Mouse (Mus musculus) left cerebral cortex, adult 18-20 months (tissue): Measurements from ENCODE around the gene Prkag1. TPM values are rescaled to one million over a fixed set of nuclear protein-coding genes. Genes with fewer than 3 reads are reported as not detected.

ENCODE experiments used
- DNase-seq, 2 experiments: peaks; one replicate each; pipeline ENCODE4 v3.0.0; 2021 to 2022; ENCODE audit warnings: low spot score in 2 of 2, mixed read lengths in 1 of 2
- total RNA-seq, 2 experiments: library from RNA; stranded (reverse); gene quantifications; 2 replicates each; pipeline ENCODE4 v1.2.3; 2021

The Prkag1 gene
- total RNA-seq, 2 experiments from 2014 or later: 54.6 to 56.2 TPM

DNA sequence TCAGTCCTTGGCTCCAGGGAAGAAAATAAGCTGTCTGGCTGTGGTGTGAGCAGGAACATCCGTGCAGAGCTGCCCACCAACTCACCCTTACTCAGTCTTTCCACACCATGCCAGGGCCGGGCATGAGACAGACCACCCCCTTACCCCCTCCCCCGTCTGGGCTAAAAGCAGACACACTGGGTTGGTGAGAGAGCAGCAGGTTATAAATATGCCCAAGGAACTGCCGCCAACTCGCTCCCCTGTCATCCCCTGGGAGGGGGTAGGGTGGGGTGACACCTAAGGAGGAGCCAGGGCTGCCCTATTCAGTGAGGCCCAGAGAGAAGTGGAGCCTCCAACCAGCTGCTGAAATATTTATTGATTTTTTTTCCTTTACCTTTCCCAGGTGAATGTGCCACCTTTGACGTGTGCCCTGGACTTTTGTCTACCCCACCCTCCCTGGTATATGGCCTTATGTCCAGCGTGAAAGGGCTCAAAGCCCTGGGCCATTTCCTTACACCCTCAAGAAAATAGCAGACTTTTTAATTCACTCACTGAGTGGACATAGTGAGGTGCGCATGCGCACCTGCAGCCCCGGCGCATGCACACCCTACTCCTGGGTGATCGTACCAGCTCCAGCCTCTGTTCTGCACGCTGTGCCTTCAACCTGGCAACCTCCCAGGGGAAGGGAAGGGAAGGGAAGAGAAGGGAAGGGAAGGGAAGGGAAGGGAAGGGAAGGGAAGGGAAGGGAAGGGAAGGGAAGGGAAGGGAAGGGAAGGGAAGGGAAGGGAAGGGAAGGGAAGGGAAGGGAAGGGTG lies 34.3 kb downstream of the Prkag1 start:
- no peak for DNase-seq

DNA sequence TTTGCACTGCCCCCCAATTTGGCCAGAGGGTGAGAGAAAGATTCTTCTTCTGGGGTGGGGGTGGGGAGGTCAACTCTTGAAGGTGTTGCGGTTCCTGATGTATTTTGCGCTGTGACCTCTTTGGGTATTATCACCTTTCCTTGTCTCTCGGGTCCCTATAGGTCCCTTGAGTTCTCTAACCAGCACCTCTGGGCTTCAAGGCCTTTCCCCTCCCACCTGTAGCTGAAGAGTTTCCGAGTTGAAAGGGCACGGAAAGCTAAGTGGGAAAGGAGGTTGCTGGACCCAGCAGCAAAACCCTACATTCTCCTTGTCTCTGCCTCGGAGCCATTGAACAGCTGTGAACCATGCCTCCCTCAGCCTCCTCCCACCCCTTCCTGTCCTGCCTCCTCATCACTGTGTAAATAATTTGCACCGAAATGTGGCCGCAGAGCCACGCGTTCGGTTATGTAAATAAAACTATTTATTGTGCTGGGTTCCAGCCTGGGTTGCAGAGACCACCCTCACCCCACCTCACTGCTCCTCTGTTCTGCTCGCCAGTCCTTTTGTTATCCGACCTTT lies 38.1 kb downstream of the Prkag1 start:
- no peak for DNase-seq

DNA sequence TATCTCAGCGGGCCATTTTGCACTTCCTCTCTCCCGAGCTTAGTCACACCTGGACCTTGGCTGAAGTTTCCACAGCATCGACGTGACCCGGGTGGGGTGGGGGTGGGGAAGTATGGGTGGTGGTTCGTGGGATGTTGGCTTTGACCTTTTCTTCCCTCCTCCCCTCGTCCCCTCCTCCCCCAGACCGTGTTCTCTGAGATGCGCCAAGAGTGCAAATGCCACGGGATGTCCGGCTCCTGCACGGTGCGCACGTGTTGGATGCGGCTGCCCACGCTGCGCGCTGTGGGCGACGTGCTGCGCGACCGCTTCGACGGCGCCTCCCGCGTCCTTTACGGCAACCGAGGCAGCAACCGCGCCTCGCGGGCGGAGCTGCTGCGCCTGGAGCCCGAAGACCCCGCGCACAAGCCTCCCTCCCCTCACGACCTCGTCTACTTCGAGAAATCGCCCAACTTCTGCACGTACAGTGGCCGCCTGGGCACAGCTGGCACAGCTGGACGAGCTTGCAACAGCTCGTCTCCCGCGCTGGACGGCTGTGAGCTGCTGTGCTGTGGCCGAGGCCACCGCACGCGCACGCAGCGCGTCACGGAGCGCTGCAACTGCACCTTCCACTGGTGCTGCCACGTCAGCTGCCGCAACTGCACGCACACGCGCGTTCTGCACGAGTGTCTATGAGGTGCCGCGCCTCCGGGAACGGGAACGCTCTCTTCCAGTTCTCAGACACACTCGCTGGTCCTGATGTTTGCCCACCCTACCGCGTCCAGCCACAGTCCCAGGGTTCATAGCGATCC lies 38.9 kb downstream of the Prkag1 start:
- DNase-seq: peak; percentile 57 to 63

DNA sequence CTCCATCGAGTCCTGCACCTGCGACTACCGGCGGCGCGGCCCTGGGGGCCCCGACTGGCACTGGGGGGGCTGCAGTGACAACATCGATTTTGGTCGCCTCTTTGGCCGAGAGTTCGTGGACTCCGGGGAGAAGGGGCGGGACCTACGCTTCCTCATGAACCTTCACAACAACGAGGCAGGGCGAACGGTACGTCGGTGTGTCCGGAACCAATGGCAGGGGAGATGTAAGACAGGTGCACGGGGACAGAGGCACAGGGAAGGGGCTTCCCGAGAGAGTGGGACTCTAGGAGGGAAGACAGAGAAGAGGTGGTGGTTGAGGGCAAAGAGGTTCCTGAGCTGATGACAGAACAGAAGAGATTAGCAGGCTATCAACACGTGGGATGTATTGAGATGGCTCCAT lies 39.5 kb downstream of the Prkag1 start:
- DNase-seq: no peak

DNA sequence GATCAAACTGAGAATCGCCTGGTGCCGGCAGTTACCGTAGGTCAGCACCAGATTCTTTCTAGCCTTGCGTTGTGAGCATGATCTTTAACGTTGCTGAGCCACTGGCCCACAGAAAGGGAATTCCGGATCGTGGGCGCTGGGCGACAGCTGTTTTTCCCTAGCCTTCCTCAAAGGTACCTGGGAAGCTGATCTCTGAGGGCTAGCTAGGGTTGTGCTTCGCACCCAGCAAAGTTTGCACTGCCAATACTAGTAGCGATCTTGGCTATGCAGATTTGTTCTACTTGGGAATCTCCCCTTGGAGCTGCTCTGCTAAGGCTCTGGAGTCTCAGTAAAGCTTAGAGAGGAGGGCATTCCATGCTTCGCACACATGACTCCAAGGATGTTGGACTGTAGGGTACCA lies 40.1 kb downstream of the Prkag1 start:
- DNase-seq: no peak

DNA sequence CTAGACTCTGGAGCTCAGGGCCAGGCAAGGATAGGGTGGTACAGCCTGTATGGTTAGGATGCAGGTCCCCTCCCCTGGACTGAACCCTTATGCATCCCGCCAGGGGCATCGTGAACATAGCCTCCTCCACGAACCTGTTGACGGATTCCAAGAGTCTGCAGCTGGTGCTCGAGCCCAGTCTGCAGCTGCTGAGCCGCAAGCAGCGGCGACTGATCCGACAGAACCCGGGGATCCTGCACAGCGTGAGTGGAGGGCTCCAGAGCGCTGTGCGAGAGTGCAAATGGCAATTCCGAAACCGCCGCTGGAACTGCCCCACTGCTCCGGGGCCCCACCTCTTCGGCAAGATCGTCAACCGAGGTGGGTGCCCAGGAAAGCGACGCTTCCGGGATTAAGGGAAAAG lies 40.6 kb downstream of the Prkag1 start:
- DNase-seq: no peak

DNA sequence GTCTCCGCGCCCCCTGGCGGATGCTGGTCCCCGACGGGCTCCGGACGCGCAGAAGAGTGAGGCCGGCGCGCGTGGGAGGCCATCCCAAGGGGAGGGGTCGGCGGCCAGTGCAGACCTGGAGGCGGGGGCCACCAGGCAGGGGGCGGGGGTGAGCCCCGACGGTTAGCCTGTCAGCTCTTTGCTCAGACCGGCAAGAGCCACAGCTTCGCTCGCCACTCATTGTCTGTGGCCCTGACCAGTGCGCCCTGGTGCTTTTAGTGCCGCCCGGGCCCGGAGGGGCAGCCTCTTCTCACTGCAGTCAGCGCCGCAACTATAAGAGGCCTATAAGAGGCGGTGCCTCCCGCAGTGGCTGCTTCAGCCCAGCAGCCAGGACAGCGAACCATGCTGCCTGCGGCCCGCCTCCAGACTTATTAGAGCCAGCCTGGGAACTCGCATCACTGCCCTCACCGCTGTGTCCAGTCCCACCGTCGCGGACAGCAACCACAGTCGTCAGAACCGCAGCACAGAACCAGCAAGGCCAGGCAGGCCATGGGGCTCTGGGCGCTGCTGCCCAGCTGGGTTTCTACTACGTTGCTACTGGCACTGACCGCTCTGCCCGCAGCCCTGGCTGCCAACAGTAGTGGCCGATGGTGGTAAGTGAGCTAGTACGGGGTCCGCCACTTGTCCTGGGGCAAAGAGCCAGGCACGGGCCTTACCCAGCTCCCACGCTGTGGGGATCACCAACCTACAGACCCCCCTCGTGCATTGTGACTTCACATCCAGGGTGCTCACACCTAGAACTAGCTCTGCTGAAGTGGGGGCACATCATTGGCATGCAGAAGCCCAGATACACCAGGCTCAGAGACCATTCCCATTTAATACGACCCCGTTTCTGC lies 41.4 kb downstream of the Prkag1 start, which contains the start of gene Wnt1:
Wnt1 (plus strand) TSS at position 197 of the 875 bp plus-strand sequence.
- no peak for DNase-seq

DNA sequence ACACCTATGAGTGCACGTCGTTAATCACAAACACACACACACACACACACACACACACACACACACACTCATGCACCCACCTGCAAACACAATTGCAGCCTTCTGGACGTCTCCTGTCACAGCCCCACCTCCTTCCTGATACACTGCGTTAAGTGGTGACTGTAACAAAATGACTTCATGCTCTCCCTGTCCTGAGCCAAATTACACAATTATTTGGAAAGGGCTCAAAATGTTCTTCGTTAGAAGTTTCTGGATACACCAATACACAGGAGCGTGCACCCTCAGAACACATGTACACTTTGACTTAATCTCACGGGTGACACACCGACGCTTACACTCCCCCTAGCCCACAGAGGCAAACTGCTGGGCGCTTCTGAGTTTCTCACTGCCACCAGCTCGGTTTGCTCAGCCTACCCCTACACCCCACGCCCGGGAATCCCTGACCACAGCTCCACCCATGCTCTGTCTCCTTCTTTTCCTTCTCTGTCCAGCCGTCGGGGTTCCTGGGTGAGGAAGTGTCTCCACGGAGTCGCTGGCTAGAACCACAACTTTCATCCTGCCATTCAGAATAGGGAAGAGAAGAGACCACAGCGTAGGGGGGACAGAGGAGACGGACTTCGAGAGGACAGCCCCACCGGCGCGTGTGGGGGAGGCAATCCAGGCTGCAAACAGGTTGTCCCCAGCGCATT lies 42.2 kb downstream of the Prkag1 start:
- no peak for DNase-seq

DNA sequence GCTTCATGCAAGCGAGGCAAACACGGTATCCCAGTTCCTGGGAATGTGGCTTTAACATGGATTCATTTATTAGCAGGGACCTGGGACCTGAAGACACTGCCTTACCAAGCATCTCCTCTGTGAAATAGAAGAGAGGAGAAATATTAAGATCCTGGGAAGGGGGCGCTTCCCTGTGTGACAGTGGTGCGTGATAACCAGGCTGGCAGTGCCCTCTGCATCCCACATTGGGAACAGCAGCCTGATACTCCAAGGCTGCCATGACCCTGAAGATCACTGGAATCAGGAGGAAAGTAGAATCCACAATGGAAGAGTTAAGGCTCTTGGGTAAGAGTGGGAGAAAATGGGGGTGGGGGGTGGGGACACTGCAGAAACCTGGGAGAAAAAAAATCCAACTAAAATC lies 43.4 kb downstream of the Prkag1 start:
- DNase-seq: no peak

DNA sequence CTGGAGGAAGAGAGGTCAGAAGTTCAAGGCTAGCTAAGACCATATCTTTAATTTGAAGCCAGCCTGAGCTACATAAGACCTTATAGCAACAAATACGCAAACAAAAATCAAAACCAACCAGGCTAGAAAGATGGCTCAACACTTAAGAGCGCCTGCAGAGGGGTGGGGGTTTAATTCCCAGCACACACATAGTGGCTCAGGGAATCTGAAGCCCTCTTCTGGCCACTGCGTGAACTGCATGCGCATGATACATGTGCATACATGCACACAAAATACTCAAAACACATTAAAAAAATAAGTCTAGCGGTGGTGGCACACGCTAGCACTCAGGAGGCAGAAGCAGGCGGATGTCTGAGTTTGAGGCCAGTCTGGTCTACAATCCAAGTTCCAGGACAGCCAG lies 45.6 kb downstream of the Prkag1 start:
- DNase-seq: no peak

DNA sequence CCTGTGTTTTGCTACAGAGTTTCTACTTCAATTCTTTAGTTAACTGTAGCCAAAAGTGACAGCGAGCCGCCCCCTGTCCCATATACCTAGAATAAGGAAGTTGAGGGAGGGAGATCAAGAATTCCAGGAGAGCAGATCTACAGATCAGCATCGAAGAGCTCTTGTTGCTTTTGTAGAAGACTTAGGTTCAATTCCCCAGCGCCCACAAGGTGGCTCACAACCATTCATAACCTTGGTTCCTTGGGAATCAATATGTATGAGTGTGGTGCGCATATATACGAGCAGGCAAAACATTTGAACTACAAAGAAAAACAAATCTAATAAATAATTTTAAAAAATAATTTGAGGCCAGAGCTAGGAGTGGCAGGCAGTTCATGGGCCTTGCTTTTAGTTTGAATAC lies 50.2 kb downstream of the Prkag1 start:
- DNase-seq: no peak

DNA sequence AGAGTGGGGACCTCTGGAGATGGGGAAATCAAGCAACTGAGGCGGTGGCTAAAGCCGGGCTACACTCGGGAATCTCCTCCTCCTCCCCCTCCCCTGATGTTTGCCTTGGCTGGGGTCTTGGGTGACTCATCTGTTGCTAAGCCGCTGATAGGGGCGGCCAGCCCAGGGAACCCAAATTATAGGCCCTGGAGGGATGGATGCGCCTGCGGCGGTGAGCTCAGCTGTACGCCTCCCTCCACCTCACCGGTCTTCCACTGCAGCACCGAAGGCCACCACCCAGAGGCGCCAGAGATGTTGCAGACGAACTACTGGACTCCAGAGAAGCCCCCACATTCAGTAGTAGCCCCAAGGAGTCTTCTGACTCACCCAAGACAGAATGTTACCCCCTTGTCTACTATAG lies 50.7 kb downstream of the Prkag1 start:
- DNase-seq: no peak

DNA sequence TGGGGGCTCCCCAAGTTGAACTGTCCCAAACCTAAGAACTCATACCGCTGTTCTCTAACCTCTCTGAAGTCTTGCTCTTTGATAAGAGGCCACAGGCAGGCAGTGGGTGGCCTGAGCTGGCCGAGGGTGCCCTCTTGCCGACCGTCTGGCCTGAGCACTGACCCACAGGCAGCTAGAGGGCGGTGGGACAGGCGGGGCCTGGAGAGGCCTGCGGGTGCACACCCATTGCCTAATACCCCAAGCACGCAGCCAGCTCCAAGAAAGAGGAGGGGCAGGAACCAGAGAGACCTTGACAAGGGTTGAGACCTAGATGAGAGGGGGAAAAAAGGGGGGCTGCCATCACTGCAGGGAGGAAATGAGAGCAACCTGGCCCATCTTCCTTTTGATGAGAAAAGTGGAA lies 51.2 kb downstream of the Prkag1 start:
- no peak for DNase-seq

DNA sequence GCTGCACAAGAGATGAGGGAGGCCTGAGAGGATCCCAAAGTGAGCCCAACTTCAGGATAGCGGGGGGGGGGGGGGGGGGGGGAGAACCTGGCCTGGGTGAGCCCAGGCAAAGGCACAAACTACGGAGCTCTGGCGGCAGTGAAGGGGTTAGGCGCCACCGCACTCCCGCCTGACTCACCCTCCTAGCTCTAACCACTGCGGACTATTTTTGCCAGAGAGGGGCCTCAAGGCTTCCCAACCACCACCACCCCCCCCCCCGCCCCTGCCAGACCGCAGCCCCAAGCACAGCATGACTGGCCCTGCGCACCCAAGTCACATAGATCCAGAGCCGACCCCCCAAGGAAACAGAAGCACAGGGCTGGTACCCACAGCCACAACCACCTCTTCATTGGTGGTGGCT lies 52.5 kb downstream of the Prkag1 start:
- no peak for DNase-seq

DNA sequence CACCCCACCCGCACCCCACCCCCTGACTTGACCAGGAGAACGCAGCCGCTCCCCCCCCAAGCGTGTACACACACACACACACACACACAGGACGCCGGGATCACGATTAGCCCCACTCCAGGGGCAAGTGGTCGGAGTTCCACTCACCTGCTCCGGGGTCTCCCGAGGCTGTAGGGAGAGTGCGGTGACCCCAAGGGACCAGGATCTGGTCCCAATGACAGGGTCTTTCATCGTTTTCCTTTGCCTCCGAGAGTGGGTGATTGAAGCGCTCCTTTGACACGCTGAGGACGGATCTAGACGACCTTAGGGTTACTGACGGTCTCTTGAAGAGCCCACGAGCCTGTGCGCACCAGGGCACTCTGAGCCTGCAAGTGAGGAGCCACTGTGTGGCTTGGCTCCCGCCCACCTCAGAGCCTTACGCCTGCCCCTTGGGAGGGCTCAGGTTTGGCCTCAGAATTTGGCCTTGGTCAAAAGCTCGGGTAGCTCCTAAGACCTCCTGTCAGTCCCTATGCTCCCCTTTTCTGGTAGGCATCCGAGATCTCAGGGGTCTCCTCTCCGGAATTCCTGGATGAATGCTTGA lies 53.0 kb downstream of the Prkag1 start:
- DNase-seq: no peak

DNA sequence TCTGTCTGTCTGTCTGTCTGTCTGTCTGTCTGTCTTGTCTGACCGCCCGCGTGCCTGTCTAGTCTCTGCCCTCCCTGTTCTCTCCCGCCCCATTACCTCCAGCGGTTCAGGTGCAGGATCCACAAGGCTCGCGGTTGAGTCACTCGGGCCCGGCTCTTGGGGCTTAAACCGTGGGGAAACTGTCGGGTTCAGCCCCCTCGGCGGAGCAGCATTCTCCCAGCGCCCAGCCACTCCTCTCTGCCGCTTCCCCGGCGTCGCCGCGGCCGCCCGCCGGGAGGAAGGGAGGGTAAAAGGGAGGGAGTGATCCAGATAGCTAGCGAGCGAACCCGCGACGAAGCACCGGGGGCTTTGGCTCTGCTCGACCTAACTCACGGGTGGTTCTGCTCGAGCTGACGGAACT lies 53.6 kb downstream of the Prkag1 start, which contains the start of gene Wnt10b:
Wnt10b (minus strand) TSS at position 389 of the 400 bp plus-strand sequence.
- no peak for DNase-seq

DNA sequence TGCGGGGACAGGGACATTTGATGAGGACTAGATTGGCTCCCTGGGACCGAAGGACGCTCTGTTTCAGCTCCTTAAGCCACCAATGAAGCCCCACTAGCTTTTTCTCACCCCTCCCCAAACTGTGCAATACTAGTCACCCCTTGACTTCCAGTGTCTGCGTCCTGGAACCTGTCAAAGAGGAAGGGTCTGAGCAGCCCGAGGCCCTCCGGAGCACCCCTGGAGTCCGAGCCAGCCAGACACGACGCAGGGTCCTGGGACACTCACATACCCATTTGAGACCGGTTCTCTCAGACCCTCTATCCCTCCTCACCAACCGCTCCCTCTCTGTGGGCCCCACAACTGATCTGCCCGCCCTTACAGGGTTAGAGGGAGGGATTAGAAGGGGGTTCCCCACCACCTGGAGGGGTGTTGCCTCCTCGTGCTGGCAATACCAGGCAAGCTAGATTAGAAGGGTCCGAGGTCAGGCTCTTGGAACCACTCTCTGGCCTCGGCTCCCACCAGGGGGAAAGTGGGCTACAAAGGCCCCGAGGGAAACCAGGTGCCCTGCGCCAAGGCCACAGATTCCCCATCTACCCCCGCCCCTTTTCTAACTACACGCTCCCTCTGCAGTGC lies 54.2 kb downstream of the Prkag1 start:
- DNase-seq: no peak

DNA sequence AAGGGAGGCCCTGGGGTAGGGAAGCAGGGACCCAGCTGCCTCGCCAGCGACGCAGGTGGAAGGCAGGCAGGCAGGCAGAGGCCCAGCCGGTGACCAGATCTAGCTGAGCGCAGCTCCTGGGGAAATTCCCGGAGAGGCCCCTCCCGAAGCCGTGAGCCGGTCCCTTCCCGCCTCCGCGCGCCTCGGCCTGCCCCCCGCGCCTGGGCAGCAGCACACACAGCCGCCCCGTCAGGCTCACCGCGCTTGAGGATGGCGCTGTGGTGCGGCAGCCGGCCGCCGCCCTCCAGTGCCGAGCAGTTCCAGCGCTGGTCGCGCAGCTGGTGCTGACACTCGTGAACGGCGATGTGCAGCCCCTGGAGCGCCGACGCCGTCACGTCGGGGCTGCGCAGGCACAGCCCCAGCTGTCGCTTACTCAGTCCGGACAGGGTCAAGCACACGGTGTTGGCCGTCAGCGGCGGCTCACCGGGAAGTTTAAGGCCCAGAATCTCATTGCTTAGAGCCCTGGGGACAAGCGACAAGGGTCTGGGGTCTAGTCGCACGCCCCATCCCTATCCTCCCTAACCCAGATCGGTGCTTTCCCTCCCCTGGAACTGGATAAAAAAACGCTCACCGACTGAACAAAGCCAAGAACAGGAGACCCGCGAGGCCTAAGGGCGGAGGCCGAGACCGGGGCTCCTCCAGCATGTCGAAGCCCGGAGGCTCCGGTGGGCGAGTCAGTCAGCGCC lies 54.9 kb downstream of the Prkag1 start:
- DNase-seq: no peak

DNA sequence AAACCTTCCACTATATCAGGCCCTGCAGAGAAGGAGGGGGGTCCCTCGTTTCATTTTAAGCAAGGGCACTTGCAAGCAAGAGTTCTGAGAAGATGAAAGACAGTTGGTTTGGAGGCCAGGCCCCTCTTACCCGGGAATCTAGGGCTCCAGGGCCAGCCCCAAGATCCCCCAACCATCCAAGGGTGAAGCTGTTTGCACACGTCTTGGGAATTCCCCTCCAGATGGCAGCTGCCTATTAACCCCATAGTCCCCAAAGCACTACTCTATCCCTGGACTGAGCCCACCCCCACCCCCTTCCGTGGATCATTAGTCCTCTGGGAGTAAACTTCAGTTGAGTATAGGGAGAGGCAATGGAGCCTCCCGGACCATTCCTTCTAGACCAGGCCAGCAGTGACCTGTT lies 55.8 kb downstream of the Prkag1 start:
- no peak for DNase-seq
